ENCODE assay signal across 7 mouse cellular contexts in the genomic region with DNA sequence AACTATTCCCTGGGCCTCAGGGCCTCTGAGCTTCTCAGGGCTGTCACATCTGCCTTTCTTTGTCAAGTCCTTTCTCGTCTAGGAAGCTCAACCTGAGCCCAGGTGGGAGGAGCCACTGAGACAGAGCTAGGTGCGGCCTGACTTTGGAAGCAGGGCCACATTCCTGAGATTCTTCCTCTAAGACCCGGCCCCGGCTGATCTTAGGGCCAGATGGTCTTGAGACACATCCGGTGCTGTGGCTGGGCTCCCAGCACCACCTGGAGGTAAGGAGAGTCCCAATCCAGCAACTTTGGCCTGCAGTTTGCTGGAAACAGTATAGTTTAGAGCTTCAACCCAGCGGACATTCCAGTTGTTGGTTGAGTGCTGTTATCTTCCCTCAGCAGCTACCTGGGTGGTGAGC. TPM values are rescaled to one million over a fixed set of nuclear protein-coding genes. Genes with fewer than 3 reads are reported as not detected.
DNase-seq lines count a peak whose midpoint lies in the region; ATAC-seq lines count a peak whose summit lies in the region.

No protein-coding gene starts in this region.

- no peaks in the 10 kb centered on the region for H3K36me3 ChIP-seq in embryonic facial prominence, embryonic 15.5 days

- peaks cover 21% of the 10 kb centered on the region for H3K4me1 ChIP-seq in embryonic facial prominence, embryonic 15.5 days

- WGBS in embryonic facial prominence, embryonic 15.5 days, result 9% methylated on average over 6 of the region's 6 CpGs

- H3K9me3 ChIP-seq in embryonic facial prominence, embryonic 15.5 days (replicated peaks), result no peaks in the 10 kb centered on the region

- H3K27ac ChIP-seq in embryonic facial prominence, embryonic 15.5 days (replicated peaks), result peak overlapping the region; percentile 69

- no peak overlapping the region for H3K4me3 ChIP-seq in embryonic facial prominence, embryonic 15.5 days (replicated peaks)

- H3K4me2 ChIP-seq in embryonic facial prominence, embryonic 15.5 days (replicated peaks), result no peak overlapping the region; the same call in 1 of the 2 replicates

- no peaks in the 10 kb centered on the region for H3K27me3 ChIP-seq in embryonic facial prominence, embryonic 15.5 days

- DNase-seq in ZHBTc4 (ENCODE audit: low read depth, low spot score) (peak; percentile 100), MN1 (ENCODE audit: low spot score) (no peak)
- DNase-seq in kidney, postnatal 10 days, result peak; percentile 71
- DNase-seq in lung, postnatal 4 days, result peak; percentile 51 to 80
- DNase-seq in layer of hippocampus, adult 18-20 months (ENCODE audit: low spot score in 2 of 2), result no peak

- no peak overlapping the region for H3K9ac ChIP-seq in embryonic facial prominence, embryonic 15.5 days

- ATAC-seq in embryonic facial prominence, embryonic 15.5 days (ENCODE audit: insufficient number of reproducible peaks, low FRiP score, low TSS enrichment, low read depth), result peak; percentile 74
- no peak for ATAC-seq in CD4-positive, CD25-positive, alpha-beta regulatory T cell, adult 4 months

RNA-seq across cellular contexts. Expression of gene Brd3, which starts 1.9 kb away (rescaled TPM):
- polyA plus RNA-seq in embryonic facial prominence, embryonic 15.5 days (2015; fragmentation: Nextera tagmentation; extraction: Ambion mirVana), result 106 and 121 TPM in 2 replicates
- polyA plus RNA-seq in CD4-positive, CD25-positive, alpha-beta regulatory T cell, adult 4 months (2017; shearing (Covaris generic)), result 10 to 100 TPM; 33.5 to 34.3 TPM
- total RNA-seq in layer of hippocampus, adult 18-20 months (2021), result 10 to 100 TPM; 49.0 to 53.0 TPM

RNA-seq across cellular contexts. Expression of gene Wdr5, which starts 9.4 kb away (rescaled TPM):
- 51.8 and 52.1 TPM in 2 replicates for polyA plus RNA-seq in embryonic facial prominence, embryonic 15.5 days (2015; fragmentation: Nextera tagmentation; extraction: Ambion mirVana)
- polyA plus RNA-seq in CD4-positive, CD25-positive, alpha-beta regulatory T cell, adult 4 months (2017; shearing (Covaris generic)), result 10 to 100 TPM; 15.6 to 17.1 TPM
- total RNA-seq in layer of hippocampus, adult 18-20 months (2021), result 10 to 100 TPM; 26.7 to 28.0 TPM

Comparison
In these comparisons a context has a peak if more than half of its experiments do, and no peak if none do; other contexts are left out.
1. DNase-seq: peak in ZHBTc4 (single experiment), kidney, postnatal 10 days (single experiment) and lung, postnatal 4 days (2 of 2); none in layer of hippocampus, adult 18-20 months (0 of 2) and MN1 (single experiment).